Mouse (Mus musculus): Measurements from ENCODE around the gene Syt1.

DNA sequence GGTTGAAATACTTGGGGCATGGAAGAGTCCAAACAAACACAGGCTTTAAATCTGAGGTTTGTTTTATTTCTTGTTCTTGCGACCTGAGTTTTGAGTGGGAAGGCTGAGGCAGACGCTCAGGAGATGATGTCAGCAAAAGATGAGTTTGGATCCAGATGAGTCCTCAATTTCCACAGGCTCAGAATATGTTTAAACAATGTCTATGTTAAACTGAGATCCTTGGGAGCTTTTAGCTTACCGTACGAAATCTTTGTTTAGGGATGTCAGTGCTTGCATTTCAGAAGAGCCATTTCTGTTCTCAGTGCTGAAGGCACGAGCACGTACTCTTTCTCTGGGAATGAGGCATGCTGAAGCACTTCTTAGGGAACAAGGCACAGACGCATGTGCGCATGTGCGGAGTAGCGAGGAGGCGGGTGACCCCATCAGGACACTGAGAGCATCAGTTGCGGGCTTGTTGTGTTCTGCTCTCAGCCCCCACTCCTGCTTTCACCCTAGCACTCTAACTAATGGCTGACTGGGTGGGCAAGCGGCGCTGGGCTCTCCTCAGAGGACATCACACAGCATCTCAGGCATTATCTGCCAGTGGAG is 400.6 kb downstream of the Syt1 start:
- TF ChIP-seq CTCF (IDR thresholded peaks at IDR 0.05; ENCODE audit: borderline replicate concordance, insufficient read depth, low read length), result no peak
- TF ChIP-seq POLR2A (IDR thresholded peaks at IDR 0.05; ENCODE audit: low read depth, low read length), result no peak

All from embryonic fibroblast, embryonic 13.5 days (primary cell).